Mouse (Mus musculus): ENCODE results near the gene Ubqln4.
"Not testable (repeated sequence)": the region's sequence is repeated elsewhere in the genome, so short reads cannot be mapped to it uniquely, and the experiment has no call there.

- TF ChIP-seq CTCF (IDR thresholded peaks at IDR 0.05; ENCODE audit: control insufficient read depth, insufficient read depth, insufficient replicate concordance, low read depth, low read length); POLR2A (IDR thresholded peaks at IDR 0.05; ENCODE audit: control insufficient read depth, low read depth, low read length): not testable (repeated sequence)
Measured at GRCm38 (mm10) chr3:88596547-88596946, 43.0 kb downstream of the Ubqln4 start.

All from testis, adult 2 months (tissue).